Mouse (Mus musculus): Measurements from ENCODE around the gene Zfp513. TPM values are rescaled to one million over a fixed set of nuclear protein-coding genes. Genes with fewer than 3 reads are reported as not detected.

Gene Zfp513
- total and polyA plus RNA-seq, 3 experiments = 3.6 to 10.2 (median 7.4) TPM

- DNase-seq (ENCODE audit: extremely low read depth) = no peak
- dilution Hi-C loops (cut with MboI; ENCODE audit: extremely low pct_ligation_motif_present, extremely low pct_unique_long_range_greater_than_20kb, low sequenced_read_pairs) = no loop called here
Observed at GRCm38 (mm10) chr5:31193631-31194281, 8.3 kb downstream of the Zfp513 start.

GRCm38 (mm10) chr5:31192939-31193630, 9.0 kb downstream of the Zfp513 start, which contains the start of the genes Snx17 and Eif2b4:
TSS of gene Snx17 (plus strand) at chr5:31193227.
TSS of gene Eif2b4 (minus strand) at chr5:31193430.
- peaks cover 2 to 29% of the 10 kb centered on the region in 2 experiments; a peak in 3 of 4 replicates for H3K4me1 ChIP-seq (ENCODE audit: control insufficient read depth in 1 of 2, insufficient read depth in 2 of 2)
- H3K9me3 ChIP-seq (replicated peaks; ENCODE audit: low read length) = no peaks in the 10 kb centered on the region
- peak; percentile 98 for DNase-seq (ENCODE audit: extremely low read depth)
- peaks cover 57 to 68% of the 10 kb centered on the region in 2 experiments for H3K36me3 ChIP-seq (replicated peaks in 1 of 2; ENCODE audit: control insufficient read depth in 1 of 2, insufficient read depth in 1 of 2, low read length in 1 of 2)
- H3K4me3 ChIP-seq (replicated peaks in 1 of 3; ENCODE audit: low read depth in 2 of 3, low read length in 2 of 3, poor library complexity in 1 of 3) = peak within 1 kb of the TSS; percentile 83 to 96 (median 88)
- peaks cover 27% of the 10 kb centered on the region for H3K79me2 ChIP-seq (replicated peaks; ENCODE audit: control insufficient read depth, extremely low read depth, insufficient read depth, poor library complexity, severe bottlenecking)
- peak within 1 kb of the TSS; percentile 91 for H3K9ac ChIP-seq (ENCODE audit: insufficient read depth, low read depth)
- H3K27me3 ChIP-seq (replicated peaks) = no peaks in the 10 kb centered on the region
- in situ Hi-C loops (cut with MboI; ENCODE audit: low pct_ligation_motif_present, low pct_unique_long_range_greater_than_20kb, low sequenced_read_pairs) (no loop called here), dilution Hi-C loops (cut with MboI; ENCODE audit: extremely low pct_ligation_motif_present, extremely low pct_unique_long_range_greater_than_20kb, low sequenced_read_pairs) (no loop called here)
- H3K27ac ChIP-seq (ENCODE audit: insufficient read depth, low read depth) = peak within 1 kb of the TSS; percentile 82
- peak within 1 kb of the TSS; percentile 94 for H3K4me2 ChIP-seq (ENCODE audit: insufficient read depth, low read depth, poor library complexity, severe bottlenecking)
- peak; percentile 97 for TF ChIP-seq HCFC1 (IDR thresholded peaks at IDR 0.05; ENCODE audit: low read depth, low read length)
- TF ChIP-seq JUN (IDR thresholded peaks at IDR 0.05; ENCODE audit: insufficient read depth, low read depth, low read length) = no peak
- no peak for TF ChIP-seq USF1 (IDR thresholded peaks at IDR 0.05; ENCODE audit: low read depth, low read length)
- TF ChIP-seq USF2 (conservative IDR thresholded peaks at IDR 0.05; ENCODE audit: low read depth, low read length) = no peak
- no peak for TF ChIP-seq ZKSCAN1 (IDR thresholded peaks at IDR 0.05; ENCODE audit: borderline replicate concordance, low read depth, low read length)
- TF ChIP-seq TCF12 (IDR thresholded peaks at IDR 0.05; ENCODE audit: low read depth, low read length) = peak; percentile 94
- TF ChIP-seq UBTF (IDR thresholded peaks at IDR 0.05; ENCODE audit: low read depth, low read length) = peak; percentile 63; the same call in 1 of the 2 replicates
- TF ChIP-seq MAFK (IDR thresholded peaks at IDR 0.05; ENCODE audit: insufficient replicate concordance, low read length) = no peak
- peak; percentile 49; the same call in 1 of the 2 replicates for TF ChIP-seq CHD2 (IDR thresholded peaks at IDR 0.05; ENCODE audit: low read length)
- peak; percentile 95 for TF ChIP-seq ELF1 (IDR thresholded peaks at IDR 0.05; ENCODE audit: low read depth, low read length)
- no peak for TF ChIP-seq RAD21 (IDR thresholded peaks at IDR 0.05; ENCODE audit: low read depth, low read length)
- peak; percentile 18 for TF ChIP-seq TBP (conservative IDR thresholded peaks at IDR 0.05; ENCODE audit: low read depth, low read length)
- TF ChIP-seq CTCF (conservative IDR thresholded peaks at IDR 0.05 in 1 of 2, IDR thresholded peaks at IDR 0.05 in 1 of 2; ENCODE audit: low read depth in 2 of 2, low read length in 2 of 2) = peak in 1 of 2 experiments; percentile 77; a peak in 2 of 4 replicates
- TF ChIP-seq MYC (IDR thresholded peaks at IDR 0.05; ENCODE audit: low read depth, low read length) = peak; percentile 53; the same call in 1 of the 2 replicates
- TF ChIP-seq ZMIZ1 (IDR thresholded peaks at IDR 0.05; ENCODE audit: low read depth, low read length) = peak; percentile 48; the same call in 1 of the 2 replicates
- no peak for TF ChIP-seq BHLHE40 (IDR thresholded peaks at IDR 0.05; ENCODE audit: low read depth, low read length)
- peak; percentile 88; the same call in 1 of the 2 replicates for TF ChIP-seq MEF2A (IDR thresholded peaks at IDR 0.05; ENCODE audit: borderline replicate concordance, low read depth, low read length)
- TF ChIP-seq PAX5 (IDR thresholded peaks at IDR 0.05; ENCODE audit: low read length) = no peak
- no peak for TF ChIP-seq CHD1 (IDR thresholded peaks at IDR 0.05; ENCODE audit: low read depth, low read length)
- TF ChIP-seq MXI1 (IDR thresholded peaks at IDR 0.05; ENCODE audit: low read depth, low read length) = peak; percentile 81
- TF ChIP-seq ETS1 (conservative IDR thresholded peaks at IDR 0.05; ENCODE audit: low read depth, low read length) = peak; percentile 32
- TF ChIP-seq ZNF384 (IDR thresholded peaks at IDR 0.05; ENCODE audit: low read depth, low read length) = no peak
- TF ChIP-seq EP300 (IDR thresholded peaks at IDR 0.05; ENCODE audit: low read length) = no peak
- TF ChIP-seq MAZ (IDR thresholded peaks at IDR 0.05; ENCODE audit: low read depth, low read length) = peak; percentile 86
- peak; percentile 99 for TF ChIP-seq KAT2A (IDR thresholded peaks at IDR 0.05; ENCODE audit: insufficient replicate concordance, low read length)

More at GRCm38 (mm10) chr5:31193631-31194281, 8.3 kb downstream of the Zfp513 start:
- peaks cover 58 to 69% of the 10 kb centered on the region in 2 experiments for H3K36me3 ChIP-seq (replicated peaks in 1 of 2; ENCODE audit: control insufficient read depth in 1 of 2, insufficient read depth in 1 of 2, low read length in 1 of 2)
- no peaks in the 10 kb centered on the region for H3K27me3 ChIP-seq (replicated peaks)
- H3K4me3 ChIP-seq (replicated peaks in 1 of 3; ENCODE audit: low read depth in 2 of 3, low read length in 2 of 3, poor library complexity in 1 of 3) = peak overlapping the region; percentile 83 to 96 (median 88)
- peak overlapping the region; percentile 89 for H3K9ac ChIP-seq (ENCODE audit: insufficient read depth, low read depth)
- peak overlapping the region; percentile 82 for H3K27ac ChIP-seq (ENCODE audit: insufficient read depth, low read depth)
- H3K79me2 ChIP-seq (replicated peaks; ENCODE audit: control insufficient read depth, extremely low read depth, insufficient read depth, poor library complexity, severe bottlenecking) = peaks cover 27% of the 10 kb centered on the region
- H3K4me1 ChIP-seq (ENCODE audit: control insufficient read depth in 1 of 2, insufficient read depth in 2 of 2) = peaks cover 2 to 29% of the 10 kb centered on the region in 2 experiments; a peak in 3 of 4 replicates
- TF ChIP-seq BHLHE40 (IDR thresholded peaks at IDR 0.05; ENCODE audit: low read depth, low read length) (peak; percentile 24; the same call in 1 of the 2 replicates), SIN3A (IDR thresholded peaks at IDR 0.05; ENCODE audit: low read length) (peak; percentile 55; the same call in 1 of the 2 replicates), SMC3 (IDR thresholded peaks at IDR 0.05; ENCODE audit: low read depth, low read length) (no peak), E2F4 (IDR thresholded peaks at IDR 0.05; ENCODE audit: insufficient replicate concordance, low read depth, low read length) (no peak), RCOR1 (conservative IDR thresholded peaks at IDR 0.05; ENCODE audit: low read depth, low read length) (0 out of 2 replicates have a peak, but pooled peaks have one; percentile 38), ELF1 (IDR thresholded peaks at IDR 0.05; ENCODE audit: low read depth, low read length) (peak; percentile 32; the same call in 1 of the 2 replicates), ZMIZ1 (IDR thresholded peaks at IDR 0.05; ENCODE audit: low read depth, low read length) (0 out of 2 replicates have a peak, but pooled peaks have one; percentile 33), MXI1 (IDR thresholded peaks at IDR 0.05; ENCODE audit: low read depth, low read length) (peak; percentile 46; the same call in 1 of the 2 replicates), HCFC1 (IDR thresholded peaks at IDR 0.05; ENCODE audit: low read depth, low read length) (peak; percentile 35)
- H3K4me2 ChIP-seq (ENCODE audit: insufficient read depth, low read depth, poor library complexity, severe bottlenecking) = peak overlapping the region; percentile 84; the same call in 1 of the 2 replicates
- in situ Hi-C loops (cut with MboI; ENCODE audit: low pct_ligation_motif_present, low pct_unique_long_range_greater_than_20kb, low sequenced_read_pairs) = no loop called here
- no peaks in the 10 kb centered on the region for H3K9me3 ChIP-seq (replicated peaks; ENCODE audit: low read length)

All from CH12.LX (cell line).